Mouse (Mus musculus) kidney, adult 2 months (tissue): ENCODE data around the gene Dnajb4.

Source experiments
- CTCF ChIP-seq: fragments of 200-500 bp; conservative IDR thresholded peaks from 2 replicates; pipeline ENCODE4 v1.5.1; 2011; ENCODE audit warnings: low read depth, mild to moderate bottlenecking, control low read depth, low read length, moderate library complexity, mixed read lengths; ENCODE audit not compliant: insufficient read depth, insufficient read length
- POLR2A ChIP-seq: fragments of 200-500 bp; IDR thresholded peaks from one replicate; pipeline ENCODE4 v1.6.1; 2011; ENCODE audit warnings: low read depth, low read length, control low read depth

GRCm38 (mm10) chr3:152213416-152213815 lies 3.3 kb upstream of the Dnajb4 start:
- TF ChIP-seq POLR2A (no peak), CTCF (no peak)
